Mouse (Mus musculus): ENCODE data around the gene Psmd7.

DNA sequence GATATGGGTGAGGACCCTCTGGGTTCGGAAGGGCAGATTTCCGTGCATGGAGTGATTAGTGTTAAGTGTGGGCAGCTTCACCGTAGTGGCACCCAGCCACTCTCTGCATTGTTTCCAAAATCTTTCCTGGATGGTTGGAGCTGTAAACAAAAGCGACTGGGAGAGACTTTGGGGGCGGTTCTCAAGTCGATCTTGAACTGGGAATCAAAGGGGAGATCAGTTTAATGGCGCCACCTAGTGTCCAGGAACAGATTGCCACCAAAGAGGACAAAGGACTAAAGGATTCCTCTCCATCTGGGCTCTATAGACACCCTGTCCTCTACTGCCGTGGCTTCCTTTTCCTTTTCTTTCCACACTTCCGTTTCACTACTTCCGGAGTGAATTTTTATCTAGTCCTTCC, 11.6 kb downstream of the Psmd7 start:
- TF ChIP-seq CTCF (IDR thresholded peaks at IDR 0.05 in 2 of 3, conservative IDR thresholded peaks at IDR 0.05 in 1 of 3; ENCODE audit: control insufficient read depth in 1 of 3, insufficient read depth in 1 of 3, low read depth in 2 of 3, low read length in 3 of 3, poor library complexity in 1 of 3, severe bottlenecking in 1 of 3) = peak; percentile 70 to 90 (median 83)
- TF ChIP-seq ELF1 (IDR thresholded peaks at IDR 0.05; ENCODE audit: low read depth, low read length) = 0 out of 2 replicates have a peak, but pooled peaks have one; percentile 8
- no peak for TF ChIP-seq MAX (IDR thresholded peaks at IDR 0.05; ENCODE audit: low read length)
- TF ChIP-seq UBTF (IDR thresholded peaks at IDR 0.05; ENCODE audit: borderline replicate concordance, insufficient read depth, low read depth, low read length) = no peak
- no peak for TF ChIP-seq MAFK (IDR thresholded peaks at IDR 0.05; ENCODE audit: borderline replicate concordance, low read depth, low read length)
- no peak for TF ChIP-seq ZKSCAN1 (IDR thresholded peaks at IDR 0.05; ENCODE audit: low read depth, low read length)
